Mouse (Mus musculus) brain, embryonic 14.5 days (tissue): ENCODE measurements around the gene Asb13.

Experiments
- CTCF ChIP-seq: fragments of 200-500 bp; IDR thresholded peaks from 2 replicates; pipeline ENCODE4 v1.5.1; 2012; ENCODE audit warnings: inconsistent platforms, mild to moderate bottlenecking, moderate library complexity, borderline replicate concordance; ENCODE audit not compliant: insufficient read depth, insufficient read length; ENCODE audit errors: extremely low read depth
- POLR2A ChIP-seq: fragments of 200-500 bp; IDR thresholded peaks from 2 replicates; pipeline ENCODE4 v1.6.1; 2012; ENCODE audit warnings: mild to moderate bottlenecking, inconsistent platforms, borderline replicate concordance; ENCODE audit not compliant: poor library complexity, insufficient read depth, insufficient read length, severe bottlenecking; ENCODE audit errors: extremely low read depth

GRCm38 (mm10) chr13:3669611-3670010, 35.8 kb downstream of the Asb13 start:
- no peak for TF ChIP-seq CTCF
- TF ChIP-seq POLR2A: no peak
